Comparison of ENCODE assay signal across 21 mouse cellular contexts in the genomic region with DNA sequence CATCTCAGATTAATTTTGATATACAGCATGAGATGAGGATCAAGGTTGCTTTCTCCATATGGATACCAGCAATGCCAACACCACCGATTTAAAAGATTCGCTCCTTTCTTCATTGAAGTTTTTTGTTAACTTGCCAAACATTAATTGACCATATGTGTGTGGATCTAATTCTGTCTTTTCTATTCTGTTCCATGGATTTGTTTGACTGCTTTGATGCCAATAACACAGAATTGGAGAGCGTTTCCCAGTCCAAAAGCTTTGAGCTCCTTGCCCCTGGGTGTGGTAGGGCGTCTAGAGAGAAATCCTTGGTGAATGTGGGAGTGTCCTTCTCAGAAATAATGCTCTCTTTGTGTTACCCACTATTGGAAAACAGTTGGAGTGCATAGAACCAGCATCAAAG.
"Had no signal": no experiment of that assay in that cellular context is flagged by ENCODE, and none has a peak within 500 bp of the region (broad histone marks: within the 10 kb centered on the region; RNA-seq: fewer than 3 reads in every experiment).

No protein-coding gene starts in this region.

- H3K4me3 ChIP-seq: liver, embryonic 15.5 days; lung, embryonic 15.5 days; midbrain, embryonic 10.5 days; myocyte; neural tube, embryonic 13.5 days; neural tube, embryonic 15.5 days had no signal

- H3K27ac ChIP-seq: liver, embryonic 15.5 days; lung, embryonic 15.5 days; midbrain, embryonic 10.5 days; neural tube, embryonic 13.5 days; neural tube, embryonic 15.5 days had no signal

- ATAC-seq: liver, postnatal 0 days; lung, postnatal 0 days; midbrain, embryonic 16.5 days had no signal

- H3K4me2 ChIP-seq: liver, embryonic 15.5 days; lung, embryonic 15.5 days; neural tube, embryonic 13.5 days; neural tube, embryonic 15.5 days had no signal

- H3K9me3 ChIP-seq: liver, embryonic 15.5 days; lung, embryonic 15.5 days; midbrain, embryonic 10.5 days; neural tube, embryonic 13.5 days; neural tube, embryonic 15.5 days had no signal

- H3K36me3 ChIP-seq: liver, embryonic 15.5 days; lung, embryonic 15.5 days; midbrain, embryonic 10.5 days; neural tube, embryonic 13.5 days; neural tube, embryonic 15.5 days had no signal

- H3K27me3 ChIP-seq: liver, embryonic 15.5 days; lung, embryonic 15.5 days; neural tube, embryonic 13.5 days; neural tube, embryonic 15.5 days had no signal

- H3K4me1 ChIP-seq: liver, embryonic 15.5 days; lung, embryonic 15.5 days; midbrain, embryonic 10.5 days; neural tube, embryonic 13.5 days; neural tube, embryonic 15.5 days had no signal

- H3K9ac ChIP-seq: liver, embryonic 15.5 days; liver, postnatal 0 days; lung, embryonic 15.5 days; neural tube, embryonic 13.5 days; neural tube, embryonic 15.5 days had no signal

- DNase-seq: liver, postnatal 0 days; lung, adult 2 months; lung, postnatal 14 days; lung, postnatal 36 days; midbrain, embryonic 14.5 days; retina, postnatal 1 day; right cerebral cortex, adult 18-20 months; right cerebral cortex, postnatal 25 days; right cerebral cortex, postnatal 4 days; spleen, adult 18-20 months; thymus, adult 18-20 months; thymus, postnatal 14 days; thymus, postnatal 36 days had no signal
